Mouse (Mus musculus) hindbrain, embryonic 11.5 days (tissue): Measurements from ENCODE around the gene Edem2. TPM values are rescaled to one million over a fixed set of nuclear protein-coding genes. Genes with fewer than 3 reads are reported as not detected.

Experiments
- ATAC-seq: fragments of 200-750 bp; cut with Nextera tagmentation; 2 replicates; pipeline ENCODE4 v1.8.0; 2017; ENCODE audit warnings: mild to moderate bottlenecking, moderate TSS enrichment, moderate library complexity; ENCODE audit not compliant: low FRiP score
- DNase-seq: peaks from one replicate; pipeline ENCODE4 v3.0.0-alpha.2; 2015; ENCODE audit warnings: low spot score
- H3K27ac ChIP-seq: fragments of 300-500 bp; sonication (generic); 2 replicates; pipeline ENCODE4 v1.5.1; 2014; ENCODE audit warnings: mild to moderate bottlenecking, low read depth, low read length
- H3K27me3 ChIP-seq: fragments of 300-500 bp; sonication (generic); 2 replicates; pipeline ENCODE4 v1.6.1; 2014; ENCODE audit warnings: mild to moderate bottlenecking, low read length, moderate library complexity, mixed read lengths; ENCODE audit not compliant: control insufficient read depth, insufficient read depth
- H3K36me3 ChIP-seq: fragments of 300-500 bp; sonication (generic); 2 replicates; pipeline ENCODE4 v1.6.1; 2014; ENCODE audit warnings: mild to moderate bottlenecking, low read length, moderate library complexity, mixed read lengths; ENCODE audit not compliant: control insufficient read depth, insufficient read depth
- H3K4me1 ChIP-seq: fragments of 300-500 bp; sonication (generic); replicated peaks from 2 replicates; pipeline ENCODE4 v1.6.1; 2014; ENCODE audit warnings: low read length, mixed read lengths; ENCODE audit not compliant: control insufficient read depth, insufficient read depth
- H3K4me2 ChIP-seq: fragments of 300-500 bp; sonication (generic); replicated peaks from 2 replicates; pipeline ENCODE4 v1.6.1; 2014; ENCODE audit warnings: mild to moderate bottlenecking, low read depth, low read length
- H3K4me3 ChIP-seq: fragments of 300-500 bp; sonication (generic); 2 replicates; pipeline ENCODE4 v1.5.1; 2014; ENCODE audit warnings: low read depth, low read length
- H3K9ac ChIP-seq: fragments of 300-500 bp; sonication (generic); 2 replicates; pipeline ENCODE4 v1.6.1; 2014; ENCODE audit warnings: low read depth, low read length
- H3K9me3 ChIP-seq: fragments of 300-500 bp; sonication (generic); 2 replicates; pipeline ENCODE4 v1.6.1; 2016; ENCODE audit warnings: low read length; ENCODE audit not compliant: control insufficient read depth
- WGBS: fragments of 180-500 bp; shearing (Covaris S2); extraction: QIAGEN DNeasy Blood & Tissue Kit; methylation state at CpG from one replicate; pipeline ENCODE4 v1.1.7; 2014; 5-methylcytosine and 5-hydroxymethylcytosine counted together
- polyA plus RNA-seq: library from polyadenylated mRNA; unstranded; fragments of >200 nt; fragmentation: Nextera tagmentation; extraction: Ambion mirVana; gene quantifications from 2 replicates; pipeline ENCODE4 v1.2.1, GENCODE M21; 2014

Edem2 gene
- polyA plus RNA-seq, 1 experiment from 2014 or later, result 37.4 TPM

- WGBS, result 89% methylated on average over 5 of the region's 5 CpGs
- no peak overlapping the region for H3K4me2 ChIP-seq
Observed at GRCm38 (mm10) chr2:155686572-155686971, 42.7 kb downstream of the Edem2 start.

GRCm38 (mm10) chr2:155683821-155684220 lies 45.5 kb downstream of the Edem2 start:
- ATAC-seq, result no peak
- no peak overlapping the region for H3K27ac ChIP-seq
- WGBS, result 92% methylated on average over 5 of the region's 5 CpGs

More at GRCm38 (mm10) chr2:155686572-155686971, 42.7 kb downstream of the Edem2 start:
- no peaks in the 10 kb centered on the region for H3K4me1 ChIP-seq
- H3K9ac ChIP-seq, result no peak overlapping the region
- no peaks in the 10 kb centered on the region for H3K27me3 ChIP-seq
- no peak overlapping the region for H3K4me3 ChIP-seq
- H3K36me3 ChIP-seq, result no peaks in the 10 kb centered on the region
- no peaks in the 10 kb centered on the region for H3K9me3 ChIP-seq
- H3K27ac ChIP-seq, result no peak overlapping the region
- ATAC-seq (no peak), DNase-seq (no peak)

GRCm38 (mm10) chr2:155683137-155683536 lies 46.1 kb downstream of the Edem2 start:
- Histone ChIP-seq H3K4me3 (no peak overlapping the region), H3K9ac (no peak overlapping the region), H3K27ac (no peak overlapping the region), H3K9me3 (no peaks in the 10 kb centered on the region), H3K4me2 (no peak overlapping the region), H3K36me3 (no peaks in the 10 kb centered on the region), H3K4me1 (no peaks in the 10 kb centered on the region), H3K27me3 (no peaks in the 10 kb centered on the region)
- ATAC-seq (no peak), DNase-seq (no peak)
- WGBS, result 73% methylated on average over 3 of the region's 3 CpGs

More at GRCm38 (mm10) chr2:155683821-155684220, 45.5 kb downstream of the Edem2 start:
- no peaks in the 10 kb centered on the region for H3K36me3 ChIP-seq
- H3K4me1 ChIP-seq, result no peaks in the 10 kb centered on the region
- no peaks in the 10 kb centered on the region for H3K9me3 ChIP-seq
- H3K27me3 ChIP-seq, result no peaks in the 10 kb centered on the region
- DNase-seq, result no peak
- H3K9ac ChIP-seq, result no peak overlapping the region
- no peak overlapping the region for H3K4me2 ChIP-seq
- no peak overlapping the region for H3K4me3 ChIP-seq

- Histone ChIP-seq H3K4me3 (no peak overlapping the region), H3K9ac (no peak overlapping the region), H3K27ac (no peak overlapping the region), H3K27me3 (no peaks in the 10 kb centered on the region), H3K4me1 (no peaks in the 10 kb centered on the region), H3K9me3 (no peaks in the 10 kb centered on the region), H3K4me2 (no peak overlapping the region), H3K36me3 (no peaks in the 10 kb centered on the region)
- DNase-seq, result no peak
- 87% methylated on average over 2 of the region's 2 CpGs for WGBS
- no peak for ATAC-seq
Observed at GRCm38 (mm10) chr2:155681874-155682273, 47.4 kb downstream of the Edem2 start.

GRCm38 (mm10) chr2:155681194-155681593 lies 48.1 kb downstream of the Edem2 start:
- Histone ChIP-seq H3K4me2 (no peak overlapping the region), H3K9ac (no peak overlapping the region), H3K4me3 (no peak overlapping the region), H3K4me1 (no peaks in the 10 kb centered on the region), H3K9me3 (no peaks in the 10 kb centered on the region), H3K27ac (no peak overlapping the region), H3K36me3 (no peaks in the 10 kb centered on the region), H3K27me3 (no peaks in the 10 kb centered on the region)
- WGBS, result 83% methylated on average over 8 of the region's 8 CpGs
- DNase-seq (no peak), ATAC-seq (no peak)

GRCm38 (mm10) chr2:155680591-155680990 lies 48.7 kb downstream of the Edem2 start:
- H3K36me3 ChIP-seq, result no peaks in the 10 kb centered on the region
- H3K27ac ChIP-seq, result no peak overlapping the region
- no peak overlapping the region for H3K4me2 ChIP-seq
- H3K9ac ChIP-seq, result no peak overlapping the region
- H3K9me3 ChIP-seq, result no peaks in the 10 kb centered on the region
- H3K4me1 ChIP-seq, result no peaks in the 10 kb centered on the region
- H3K4me3 ChIP-seq, result no peak overlapping the region
- no peak for ATAC-seq
- DNase-seq, result no peak
- H3K27me3 ChIP-seq, result no peaks in the 10 kb centered on the region
- 74% methylated on average over 5 of the region's 5 CpGs for WGBS

GRCm38 (mm10) chr2:155679586-155680110 lies 49.6 kb downstream of the Edem2 start:
- Histone ChIP-seq H3K4me2 (no peak overlapping the region), H3K9ac (no peak overlapping the region), H3K4me3 (no peak overlapping the region), H3K9me3 (no peaks in the 10 kb centered on the region), H3K27ac (no peak overlapping the region), H3K27me3 (no peaks in the 10 kb centered on the region), H3K4me1 (no peaks in the 10 kb centered on the region), H3K36me3 (no peaks in the 10 kb centered on the region)
- no peak for ATAC-seq
- DNase-seq, result no peak
- WGBS, result 89% methylated on average over 4 of the region's 4 CpGs

GRCm38 (mm10) chr2:155675118-155675517 lies 54.2 kb downstream of the Edem2 start:
- Histone ChIP-seq H3K36me3 (no peaks in the 10 kb centered on the region), H3K9ac (no peak overlapping the region), H3K4me2 (no peak overlapping the region), H3K4me1 (no peaks in the 10 kb centered on the region), H3K27ac (no peak overlapping the region), H3K4me3 (no peak overlapping the region), H3K9me3 (no peaks in the 10 kb centered on the region), H3K27me3 (no peaks in the 10 kb centered on the region)
- WGBS, result 72% methylated on average over 4 of the region's 4 CpGs
- DNase-seq (no peak), ATAC-seq (no peak)

GRCm38 (mm10) chr2:155673546-155673945 lies 55.7 kb downstream of the Edem2 start:
- Histone ChIP-seq H3K4me2 (no peak overlapping the region), H3K27ac (no peak overlapping the region), H3K4me1 (no peaks in the 10 kb centered on the region), H3K9me3 (no peaks in the 10 kb centered on the region), H3K36me3 (no peaks in the 10 kb centered on the region), H3K27me3 (no peaks in the 10 kb centered on the region), H3K9ac (no peak overlapping the region), H3K4me3 (no peak overlapping the region)
- ATAC-seq (no peak), DNase-seq (peak; percentile 68)
- WGBS, result 31% methylated on average over 2 of the region's 2 CpGs
